Mouse (Mus musculus) frontal cortex, adult (tissue): Measurements from ENCODE around the gene Cap2.

Experiments used
- ATAC-seq: cut with Nextera tagmentation; 2 replicates; pipeline ENCODE4 v1.9.2; 2017; ENCODE audit warnings: mild to moderate bottlenecking, moderate library complexity, mixed read lengths; ENCODE audit not compliant: low TSS enrichment

The Cap2 gene

DNA sequence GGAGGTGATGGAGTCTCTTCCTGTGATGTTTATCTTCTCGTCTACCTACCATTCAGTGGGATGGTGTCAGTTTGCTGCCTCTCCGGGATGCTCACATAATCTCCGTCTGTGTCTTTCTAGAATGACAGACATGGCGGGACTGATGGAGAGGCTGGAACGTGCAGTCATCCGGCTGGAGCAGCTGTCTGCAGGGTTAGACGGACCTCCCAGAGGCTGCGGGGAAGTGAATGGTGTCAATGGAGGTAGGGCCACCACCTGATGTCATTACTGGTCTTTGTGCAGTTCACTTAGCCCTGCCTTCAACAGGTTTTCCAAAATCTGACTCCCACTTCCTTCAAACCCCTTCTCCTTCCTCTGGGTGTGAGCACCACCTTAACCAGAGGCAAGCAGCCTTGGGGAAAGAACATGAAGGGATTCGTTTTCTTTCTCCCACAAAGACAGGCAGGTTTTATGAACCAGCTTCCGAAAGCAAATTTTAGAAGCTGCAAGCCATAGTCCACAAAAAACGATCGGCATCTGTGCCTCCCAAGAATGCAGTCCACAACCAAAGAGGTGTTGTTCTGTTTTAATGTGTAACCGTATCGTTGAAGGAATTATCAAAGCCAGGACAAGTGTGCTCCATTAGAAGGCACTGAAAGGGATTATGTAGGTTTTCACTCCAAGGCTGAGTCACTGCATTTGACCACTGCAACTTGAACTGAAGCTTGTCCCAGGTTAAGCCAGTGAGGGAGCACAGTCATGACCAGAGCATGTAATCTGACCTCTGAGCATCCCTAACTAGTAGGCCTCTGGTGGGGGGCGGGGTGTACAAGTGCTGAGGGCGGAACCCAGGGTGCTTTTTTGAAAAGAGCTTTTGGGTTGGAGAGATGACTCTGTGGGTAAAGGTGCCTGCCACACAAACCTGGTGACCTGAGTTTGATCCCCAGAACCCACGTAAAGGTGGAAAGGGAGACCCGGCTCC lies 23.9 kb downstream of the Cap2 start:
- no peak for ATAC-seq

DNA sequence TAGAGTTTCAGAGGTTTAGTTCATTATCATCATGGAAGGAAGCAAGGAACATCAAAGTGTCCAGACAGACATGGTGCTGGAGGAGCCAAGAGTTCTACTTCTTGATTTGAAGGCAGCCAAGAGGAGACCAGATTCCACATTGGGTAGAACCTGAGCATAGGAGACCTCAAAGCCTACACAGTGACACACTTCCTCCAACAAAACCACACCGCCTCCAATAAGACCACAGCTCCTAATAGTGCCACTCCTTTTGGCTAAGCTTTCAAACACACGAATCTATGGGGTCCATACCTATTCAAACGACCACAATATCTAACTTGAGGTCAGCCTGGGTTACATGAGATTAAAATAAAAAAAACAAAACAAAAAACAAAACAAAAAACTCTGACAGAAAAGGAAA lies 25.0 kb downstream of the Cap2 start:
- no peak for ATAC-seq

DNA sequence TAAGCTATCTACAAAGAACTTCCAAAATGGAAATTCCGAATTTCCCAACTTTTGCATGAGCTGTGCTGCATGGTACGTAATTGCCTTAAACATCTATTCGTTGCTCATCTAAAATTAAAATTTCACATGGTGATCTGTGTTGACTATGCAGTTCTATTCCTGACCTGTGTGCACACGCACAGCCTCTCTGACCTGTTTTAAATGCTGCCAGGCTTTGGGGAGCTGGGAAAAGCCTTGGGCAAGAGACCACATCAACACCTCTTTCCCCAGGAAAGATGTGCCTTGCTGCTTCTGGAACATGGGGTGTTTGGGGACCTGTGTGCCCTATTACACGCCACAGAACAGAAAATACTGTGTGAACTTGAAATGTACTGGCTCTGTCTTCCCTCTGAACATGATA lies 25.7 kb downstream of the Cap2 start:
- no peak for ATAC-seq

DNA sequence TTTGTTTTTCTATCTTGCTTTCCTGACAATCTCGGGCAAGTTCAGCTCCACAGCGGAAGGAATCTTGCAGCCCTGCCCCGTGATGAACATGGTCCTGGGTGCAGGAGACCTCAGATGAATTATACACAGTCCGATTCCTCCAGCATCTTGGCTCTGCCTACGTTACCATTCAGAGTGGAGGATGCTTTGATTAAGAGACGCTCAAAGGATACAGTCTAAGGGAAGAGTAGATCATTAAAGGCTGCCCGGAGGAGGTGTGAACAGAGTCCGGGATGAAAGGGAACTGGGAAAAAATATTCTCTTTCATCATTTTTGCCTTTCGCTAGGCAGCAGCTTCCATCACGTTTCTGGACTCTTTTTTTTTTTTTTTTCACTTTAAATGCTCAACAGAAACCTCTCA lies 27.4 kb downstream of the Cap2 start:
- no peak for ATAC-seq

DNA sequence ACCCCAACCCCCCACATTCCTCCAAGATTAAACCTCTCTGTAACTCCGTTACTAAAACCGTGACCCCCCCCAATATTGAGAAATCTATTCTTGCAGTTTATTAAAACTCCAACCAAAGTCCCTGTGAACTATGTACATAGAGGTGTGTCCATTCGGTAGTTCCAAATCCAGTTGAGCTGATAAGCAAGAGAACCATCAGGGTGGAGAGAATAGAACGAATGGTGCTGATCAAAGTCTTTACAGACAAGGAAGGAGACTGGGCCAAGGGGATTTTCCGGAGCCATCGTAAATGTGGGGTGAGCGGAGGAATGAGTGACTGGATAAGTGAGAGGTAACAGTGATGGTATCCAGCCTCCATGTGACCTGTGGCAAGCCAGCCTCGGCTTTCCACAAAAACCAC lies 28.9 kb downstream of the Cap2 start:
- ATAC-seq: no peak

DNA sequence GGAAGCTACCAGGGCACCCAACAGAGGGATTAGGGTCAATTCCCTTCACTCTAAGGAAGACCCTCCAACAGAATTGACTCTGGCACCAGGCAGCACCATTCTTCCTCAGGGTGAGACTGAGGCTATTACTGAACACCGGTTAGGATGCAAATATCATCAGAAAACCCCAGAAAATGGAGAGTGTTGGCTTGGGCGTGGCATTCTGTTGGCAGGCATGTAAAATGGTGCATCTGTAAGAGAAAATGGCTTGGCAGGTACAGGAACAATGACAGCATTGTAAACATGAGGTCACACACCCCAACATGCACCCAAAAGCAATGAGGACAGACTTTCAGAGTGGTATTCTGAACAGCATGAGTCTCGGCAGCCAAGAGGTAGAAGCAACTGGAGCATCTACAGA lies 30.0 kb downstream of the Cap2 start:
- ATAC-seq: 0 out of 2 replicates have a peak, but pooled peaks have one; percentile 4

DNA sequence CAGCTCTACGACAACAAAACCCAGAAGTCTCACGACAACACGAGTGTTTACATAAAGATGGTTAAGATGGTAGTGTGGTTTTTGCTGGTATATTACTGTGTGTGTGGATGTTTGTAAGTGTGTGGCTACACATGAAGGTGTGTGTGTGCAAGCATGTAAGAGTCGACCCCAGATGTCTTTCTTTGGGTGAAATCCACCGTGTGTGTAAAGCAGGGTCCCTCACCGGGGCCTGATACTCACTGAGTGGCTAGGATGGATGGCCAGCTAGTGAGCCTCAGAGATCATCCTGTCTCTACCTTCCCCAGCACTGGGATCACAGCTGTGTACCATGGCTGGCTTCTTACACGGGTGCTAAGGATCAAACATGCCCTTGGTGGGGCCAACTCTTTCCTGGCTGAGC lies 30.6 kb downstream of the Cap2 start:
- no peak for ATAC-seq

DNA sequence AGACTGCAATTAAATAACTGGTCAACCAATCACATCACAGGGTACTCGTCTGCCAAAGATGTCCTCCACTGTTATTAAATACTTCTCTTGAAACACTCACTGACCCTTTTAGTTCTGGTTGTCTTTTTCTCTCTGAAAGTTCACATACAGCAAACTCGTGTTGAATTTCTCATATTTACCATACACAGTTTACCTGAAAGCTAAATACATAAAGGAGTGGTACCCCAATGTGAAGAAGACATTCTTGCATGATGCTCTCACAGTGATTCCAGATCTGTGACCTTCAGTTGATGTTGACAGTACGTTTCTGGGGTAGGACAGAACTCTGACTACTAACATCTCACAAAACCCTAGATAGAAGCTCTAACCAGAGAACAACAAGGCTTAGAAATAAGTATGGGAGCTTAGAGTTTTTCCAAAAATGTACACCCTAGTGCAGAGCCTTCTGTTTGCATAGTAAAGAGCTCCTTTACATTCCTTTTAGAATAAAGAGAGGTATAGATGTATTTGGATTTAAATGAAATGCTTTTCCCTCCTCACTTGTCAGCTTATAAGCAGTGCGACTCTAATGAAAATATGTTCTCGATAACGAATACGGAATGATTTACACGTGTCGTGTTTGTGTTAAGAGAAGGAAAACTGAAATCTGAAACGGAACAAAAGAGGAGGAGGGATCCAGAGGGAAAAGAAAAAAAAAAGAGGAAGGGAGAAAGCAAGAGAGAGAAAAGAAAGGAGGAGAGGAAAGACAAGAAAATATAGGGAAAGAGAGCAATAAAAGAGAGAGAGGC lies 31.9 kb downstream of the Cap2 start:
- no peak for ATAC-seq

DNA sequence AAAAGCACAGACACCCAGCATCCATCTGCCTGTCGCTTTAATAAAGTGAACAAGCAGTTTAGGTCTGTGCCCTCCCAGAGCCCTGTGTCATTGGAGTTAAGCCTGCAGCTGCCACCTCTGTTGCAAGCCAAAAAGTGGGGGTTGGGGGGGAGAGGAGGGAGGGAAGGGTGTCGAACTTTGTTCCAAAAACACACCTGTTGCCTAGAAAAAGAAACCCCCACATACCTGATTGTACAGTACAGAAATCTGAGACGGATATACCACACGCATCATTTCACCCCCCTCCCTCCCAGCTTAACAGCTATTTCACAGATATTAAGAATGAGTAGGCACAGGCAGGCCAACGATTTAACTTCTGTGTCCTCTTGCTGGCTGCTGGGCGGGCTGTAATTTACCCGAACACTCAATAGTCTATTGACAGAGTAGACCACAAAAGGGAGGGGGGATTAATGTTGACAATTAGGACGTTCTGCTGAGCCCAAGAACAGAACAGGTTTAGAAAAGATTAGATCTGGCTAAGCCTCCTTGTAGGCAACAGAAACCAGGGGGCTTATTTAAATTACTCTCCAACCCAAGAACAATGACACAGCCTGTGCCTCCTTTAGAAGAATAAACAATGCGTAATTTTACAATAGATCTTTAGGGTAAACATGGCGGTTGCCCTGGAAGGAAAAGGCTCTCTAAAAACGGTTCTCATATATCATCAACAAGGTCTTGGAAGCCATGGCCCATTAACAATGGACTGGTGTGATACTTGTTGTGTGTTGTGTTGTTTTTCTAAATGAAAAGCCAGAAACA lies 32.7 kb downstream of the Cap2 start:
- ATAC-seq: no peak

DNA sequence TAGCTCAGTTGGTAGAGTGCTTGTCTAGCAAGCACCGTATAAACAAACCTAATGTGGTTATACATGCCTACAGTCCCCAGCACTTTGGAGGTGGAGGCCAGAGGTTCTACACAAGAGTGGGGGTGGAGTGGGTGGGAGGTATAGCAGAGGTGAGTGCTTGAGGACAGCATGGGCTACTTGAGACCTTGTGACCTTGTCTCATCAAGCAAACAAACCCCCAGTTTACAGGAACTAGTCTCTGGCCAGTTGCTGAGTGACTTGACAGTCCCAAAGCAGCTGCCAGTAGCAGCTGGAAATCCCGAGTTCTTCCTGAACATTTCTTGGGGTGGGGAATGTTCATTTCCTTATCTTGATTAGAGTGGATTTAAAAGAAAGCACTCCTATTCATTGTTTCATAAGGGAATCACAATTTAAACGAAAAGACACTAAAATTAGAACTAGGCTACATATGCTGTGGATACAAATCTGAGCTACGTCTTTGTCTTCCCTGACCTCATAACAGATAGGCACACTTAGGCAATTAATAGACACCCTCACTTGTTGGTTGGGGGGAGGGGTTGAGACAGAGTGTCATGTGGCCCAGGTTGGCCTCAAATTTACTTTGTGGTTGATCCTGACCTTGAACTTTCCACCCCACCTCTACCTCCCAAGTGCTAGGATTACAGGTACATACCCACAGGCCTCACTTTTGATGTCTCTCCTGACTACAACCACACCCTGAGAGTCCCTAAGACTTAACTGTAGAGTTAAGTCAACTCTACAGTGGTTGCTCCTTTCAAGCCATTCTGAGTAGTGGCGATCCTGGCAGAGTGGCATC lies 33.5 kb downstream of the Cap2 start:
- no peak for ATAC-seq

DNA sequence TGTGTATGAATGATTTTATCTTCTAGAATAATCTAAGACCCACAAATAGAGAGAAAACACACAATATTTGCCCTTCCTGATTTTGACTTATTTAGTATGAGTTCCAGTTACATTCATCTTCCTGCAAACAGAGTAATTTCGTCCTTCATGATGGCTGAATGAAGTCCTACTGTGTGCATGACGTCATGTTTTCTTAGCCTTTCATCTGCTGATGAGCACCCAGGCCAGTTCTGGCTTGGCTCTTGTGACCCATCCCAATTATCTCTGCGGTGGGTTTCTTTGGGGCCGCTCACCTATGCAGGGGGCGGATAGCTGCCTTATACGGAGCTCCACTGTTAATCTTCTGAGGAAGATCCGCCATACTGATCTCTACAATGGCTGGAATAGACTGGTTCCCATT lies 37.6 kb downstream of the Cap2 start:
- ATAC-seq: no peak

DNA sequence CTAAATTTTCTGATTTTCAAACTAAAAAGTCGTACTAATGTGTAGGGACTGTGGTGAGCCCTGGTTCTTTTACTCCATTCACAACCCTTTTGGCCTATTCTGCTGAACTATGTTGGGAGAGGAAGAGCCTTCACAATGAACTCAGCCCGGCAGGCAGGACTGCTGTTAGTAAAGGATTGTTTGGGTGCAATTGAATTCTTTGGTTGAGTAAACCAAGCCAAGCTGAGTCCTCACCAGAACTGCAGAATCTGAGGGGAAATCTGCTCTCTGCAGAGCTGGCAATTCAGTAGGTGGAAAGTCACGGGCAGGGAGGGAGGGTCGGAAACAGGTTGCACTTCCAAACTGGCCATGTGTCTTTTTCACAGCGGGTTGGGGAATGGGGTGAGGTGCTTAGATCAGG lies 39.3 kb downstream of the Cap2 start:
- no peak for ATAC-seq

DNA sequence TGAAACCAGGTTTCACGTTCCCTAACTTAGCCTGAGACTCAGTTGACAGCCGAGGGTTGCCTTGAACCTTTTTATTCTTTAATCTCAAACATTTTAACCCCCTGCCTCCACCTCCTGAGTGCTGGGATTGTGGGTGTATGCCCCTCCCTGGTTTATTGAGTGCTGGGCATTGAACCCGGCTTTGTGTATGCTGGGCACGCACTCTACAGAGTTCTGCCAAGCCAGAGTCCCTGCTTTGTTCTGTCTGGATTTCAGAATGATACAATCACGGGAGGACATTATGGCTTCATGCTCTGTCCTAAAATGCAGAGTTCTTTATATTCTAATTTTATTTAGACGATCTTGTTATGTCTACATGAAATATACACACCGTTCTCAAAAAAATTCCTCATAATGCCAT lies 41.1 kb downstream of the Cap2 start:
- ATAC-seq: no peak

DNA sequence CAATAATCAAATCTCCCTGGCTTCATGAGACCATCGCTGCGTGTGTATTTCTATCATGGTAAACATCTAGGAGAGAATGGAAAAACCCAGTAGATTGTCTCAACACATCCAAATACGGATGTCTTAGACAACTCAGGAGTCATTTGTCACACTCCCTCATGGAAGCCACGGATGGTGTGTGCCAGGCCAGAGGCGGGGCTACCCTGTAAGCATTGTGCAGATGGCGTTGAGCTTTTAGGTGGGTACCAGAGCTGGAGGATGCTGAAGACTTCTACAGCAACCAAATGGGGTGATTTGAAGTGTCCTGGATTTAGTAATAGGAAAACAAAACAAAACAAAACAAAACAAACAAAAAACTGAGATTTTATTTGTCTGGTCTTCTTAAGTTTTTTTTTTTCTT lies 43.0 kb downstream of the Cap2 start:
- ATAC-seq: no peak

DNA sequence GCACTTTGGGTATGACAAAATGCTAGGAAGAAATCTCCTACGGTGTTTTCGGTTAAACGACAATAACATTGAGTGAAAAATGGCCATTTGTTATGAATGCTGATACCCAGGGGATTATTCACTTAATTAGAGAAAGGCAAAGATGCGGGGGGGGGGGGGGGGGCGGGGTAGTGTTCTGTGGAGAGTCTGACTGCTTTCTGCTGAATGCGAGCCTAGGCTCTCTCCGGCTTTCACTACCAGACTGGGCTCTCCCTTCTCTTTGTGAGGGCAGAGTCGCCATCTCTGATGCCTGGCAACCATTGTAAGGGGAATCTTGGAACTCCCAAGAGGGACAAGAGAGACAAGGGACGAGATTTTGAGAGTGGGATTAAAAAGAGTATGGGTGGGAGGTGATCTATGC lies 43.4 kb downstream of the Cap2 start:
- ATAC-seq: no peak

DNA sequence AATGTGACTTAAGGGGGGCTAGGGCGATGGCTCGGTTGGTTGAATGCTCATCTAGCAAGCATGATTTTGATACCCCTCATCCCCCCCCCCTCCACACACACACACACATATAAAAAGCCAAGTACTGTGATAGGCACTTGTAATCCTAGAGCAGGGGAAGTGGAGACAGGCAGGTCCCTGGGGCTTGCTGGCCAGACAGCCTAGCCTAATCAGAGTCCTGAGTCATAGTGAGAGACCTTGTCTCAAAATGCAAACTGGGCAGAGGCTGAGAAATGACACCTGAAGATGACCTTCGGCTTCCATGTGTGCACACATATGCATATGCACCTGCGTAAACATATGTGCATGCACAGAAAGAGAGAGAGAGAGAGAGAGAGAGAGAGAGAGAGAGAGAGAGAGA lies 45.2 kb downstream of the Cap2 start:
- ATAC-seq: no peak

DNA sequence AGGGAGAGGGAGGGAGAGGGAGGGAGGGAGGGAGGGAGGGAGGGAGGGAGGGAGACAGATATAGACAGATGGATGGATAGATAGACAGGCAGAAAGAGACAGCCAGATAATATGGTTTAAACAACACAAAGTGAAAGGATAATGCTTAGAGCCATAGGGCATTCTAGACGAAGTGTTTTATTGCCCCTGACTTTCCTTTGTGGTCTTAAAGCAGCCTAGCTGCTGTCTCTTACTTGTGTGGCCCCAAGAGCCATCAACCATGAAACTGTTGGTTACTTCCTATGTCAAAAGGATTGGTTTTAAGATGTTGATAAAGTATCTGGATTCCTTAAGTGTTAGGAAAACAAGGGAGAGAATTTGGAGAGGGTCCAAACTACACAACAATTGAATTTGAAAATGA lies 45.6 kb downstream of the Cap2 start:
- ATAC-seq: no peak

DNA sequence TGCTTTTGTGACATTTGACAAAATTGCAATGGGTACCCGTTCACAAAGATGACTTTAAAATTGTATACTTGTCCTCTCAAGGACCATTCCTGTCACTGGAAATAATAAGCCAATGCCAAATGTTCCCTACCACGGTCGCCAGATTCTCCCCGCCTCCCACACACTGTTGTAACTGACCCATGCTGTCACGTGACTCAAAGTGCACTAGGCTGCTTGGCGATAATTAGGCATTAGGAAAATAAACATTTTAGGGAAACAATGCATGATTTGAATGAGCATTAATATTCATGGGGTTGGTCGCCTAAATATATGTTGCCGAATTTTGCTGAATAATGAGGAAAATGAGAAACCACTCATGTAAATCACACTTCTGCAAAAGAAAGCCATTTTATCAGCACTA lies 46.5 kb downstream of the Cap2 start:
- no peak for ATAC-seq

DNA sequence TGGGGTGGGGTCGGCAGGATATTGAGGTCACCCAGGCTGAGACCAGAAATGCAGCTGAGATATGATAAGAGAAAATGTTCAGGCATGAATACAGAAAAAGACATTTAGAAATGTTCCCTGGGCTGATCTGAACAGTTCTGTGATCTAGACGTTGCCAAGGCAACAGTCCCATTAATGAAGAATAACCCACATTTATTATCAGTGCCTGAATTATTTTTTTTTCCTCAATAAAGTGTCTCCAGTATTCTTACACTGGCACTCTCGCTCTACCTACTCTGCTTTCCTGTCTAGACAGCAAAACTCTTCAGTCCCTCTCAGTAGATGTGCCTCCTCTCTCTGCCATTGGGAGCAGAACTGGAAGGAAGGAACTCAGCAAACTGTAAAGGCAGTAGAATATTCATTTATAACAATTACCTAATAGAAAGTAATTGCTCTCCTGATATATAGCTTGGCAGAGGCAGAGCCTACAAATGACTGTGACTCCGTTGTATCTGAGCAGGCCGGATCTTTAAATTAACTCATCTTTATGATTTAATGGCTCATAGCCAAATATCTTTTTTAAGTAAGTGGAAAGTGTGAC lies 47.0 kb downstream of the Cap2 start:
- no peak for ATAC-seq

DNA sequence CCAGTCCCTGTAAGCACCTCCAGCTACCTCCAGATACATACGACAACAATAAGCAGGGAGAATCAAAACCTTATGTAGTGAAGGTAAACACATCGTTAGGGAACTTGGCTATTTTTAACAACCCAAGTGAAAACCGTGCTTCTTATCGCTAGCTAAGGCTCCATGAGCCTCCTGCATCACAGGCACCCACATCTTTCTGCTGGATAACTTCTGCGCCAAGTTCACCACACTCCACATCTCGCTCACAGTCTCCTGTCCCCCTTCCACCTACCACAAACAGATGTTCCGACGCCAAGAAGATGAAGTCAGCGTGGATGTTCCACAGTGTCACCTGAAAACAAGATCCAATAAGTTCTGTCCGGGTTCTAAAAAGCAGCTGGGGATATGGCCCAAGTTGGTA lies 49.0 kb downstream of the Cap2 start:
- ATAC-seq: peak; percentile 79

DNA sequence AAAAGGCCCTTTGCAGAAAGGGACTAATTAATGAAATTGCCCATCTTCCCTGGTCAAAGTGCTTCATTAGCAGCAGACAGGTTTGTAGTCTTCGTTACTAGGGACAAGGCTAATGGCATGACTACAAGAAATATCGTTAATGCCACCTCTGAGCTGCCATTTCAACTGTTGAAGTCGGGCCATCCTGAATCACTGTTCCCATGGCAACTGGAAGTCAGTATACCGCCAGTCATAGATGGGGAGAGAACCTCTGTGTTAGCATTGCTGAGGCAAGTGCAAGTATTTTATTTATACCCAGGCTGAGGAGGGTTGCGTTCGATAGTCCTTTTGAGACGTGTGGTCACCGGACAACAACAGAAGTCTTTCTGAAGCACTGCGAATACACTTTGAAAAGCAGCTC lies 53.1 kb downstream of the Cap2 start:
- no peak for ATAC-seq
